Mouse (Mus musculus) lung, postnatal 0 days (tissue): Measurements from ENCODE around the gene Vmn2r17. TPM values are rescaled to one million over a fixed set of nuclear protein-coding genes. Genes with fewer than 3 reads are reported as not detected.

ENCODE experiments used
- ATAC-seq: fragments of 200-750 bp; cut with Nextera tagmentation; 2 replicates; pipeline ENCODE4 v1.8.0; 2017; ENCODE audit warnings: moderate library complexity
- DNase-seq: peaks from one replicate; pipeline ENCODE4 v3.0.0-alpha.2; 2016; ENCODE audit warnings: low spot score
- H3K27ac ChIP-seq: fragments of 300-500 bp; sonication (generic); 2 replicates; pipeline ENCODE4 v1.5.1; 2014; ENCODE audit warnings: antibody characterized with exemption, mild to moderate bottlenecking, low read length, mixed read lengths
- H3K27me3 ChIP-seq: fragments of 300-500 bp; sonication (generic); replicated peaks from 2 replicates; pipeline ENCODE4 v1.6.1; 2014; ENCODE audit warnings: low read length, mixed read lengths; ENCODE audit not compliant: insufficient read depth
- H3K36me3 ChIP-seq: fragments of 300-500 bp; sonication (generic); 2 replicates; pipeline ENCODE4 v1.6.1; 2014; ENCODE audit warnings: low read length, mixed read lengths; ENCODE audit not compliant: insufficient read depth
- H3K4me1 ChIP-seq: fragments of 300-500 bp; sonication (generic); 2 replicates; pipeline ENCODE4 v1.6.1; 2014; ENCODE audit warnings: antibody characterized with exemption, low read depth, low read length, mixed read lengths; ENCODE audit not compliant: insufficient read depth
- H3K4me2 ChIP-seq: fragments of 300-500 bp; sonication (generic); replicated peaks from 2 replicates; pipeline ENCODE4 v1.6.1; 2014; ENCODE audit warnings: low read depth, mild to moderate bottlenecking, low read length, moderate library complexity, mixed read lengths
- H3K4me3 ChIP-seq: fragments of 300-500 bp; sonication (generic); 2 replicates; pipeline ENCODE4 v1.5.1; 2014; ENCODE audit warnings: low read depth, low read length
- H3K9ac ChIP-seq: fragments of 300-500 bp; sonication (generic); replicated peaks from 2 replicates; pipeline ENCODE4 v1.6.1; 2014; ENCODE audit warnings: low read depth, mild to moderate bottlenecking
- H3K9me3 ChIP-seq: fragments of 300-500 bp; sonication (generic); 2 replicates; pipeline ENCODE4 v1.6.1; 2016; ENCODE audit warnings: low read length, mixed read lengths
- CTCF ChIP-seq: IDR thresholded peaks from 2 replicates; pipeline ENCODE4 v1.5.1; 2016; ENCODE audit warnings: antibody characterized with exemption, mild to moderate bottlenecking
- EP300 ChIP-seq: IDR thresholded peaks from 2 replicates; pipeline ENCODE4 v1.6.1; 2016; ENCODE audit warnings: antibody characterized with exemption, mild to moderate bottlenecking, control low read depth
- WGBS: fragments of 180-500 bp; shearing (Covaris S2); extraction: QIAGEN DNeasy Blood & Tissue Kit; methylation state at CpG from one replicate; pipeline ENCODE4 v1.1.7; 2014; 5-methylcytosine and 5-hydroxymethylcytosine counted together
- polyA plus RNA-seq: library from polyadenylated mRNA; unstranded; fragments of >200 nt; fragmentation: Nextera tagmentation; extraction: Ambion mirVana; gene quantifications from 2 replicates; pipeline ENCODE4 v1.2.1, GENCODE M21; 2015

Vmn2r17 gene
- not detected in 2 replicates for polyA plus RNA-seq

DNA sequence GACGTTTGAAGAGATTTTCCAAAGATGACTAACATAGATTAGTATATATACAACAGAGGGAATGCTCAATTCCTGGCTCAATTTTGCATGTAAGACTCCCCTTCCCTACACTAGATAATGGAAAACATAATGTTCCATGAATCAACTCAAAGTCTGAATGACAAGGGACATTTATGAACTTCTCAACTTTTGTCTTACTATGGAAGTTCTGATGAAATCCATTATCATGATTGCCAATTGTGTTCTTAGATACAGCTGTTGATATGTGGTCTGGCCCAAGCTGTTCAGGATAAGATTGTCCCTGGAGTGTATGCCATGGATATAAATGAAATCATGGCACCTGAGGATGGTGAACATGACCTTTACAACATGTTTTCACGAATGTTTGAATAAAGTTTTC is at the start of gene Vmn2r17:
Vmn2r17 (plus strand) TSS at position 301 of the 400 bp plus-strand sequence.
- H3K9me3 ChIP-seq = no peaks in the 10 kb centered on the region
- no peak within 1 kb of the TSS for H3K27ac ChIP-seq
- ATAC-seq (no peak), DNase-seq (no peak)
- TF ChIP-seq EP300 = no peak
- no peak for TF ChIP-seq CTCF
- H3K4me1 ChIP-seq = no peaks in the 10 kb centered on the region
- no peak within 1 kb of the TSS for H3K4me2 ChIP-seq
- no peak within 1 kb of the TSS for H3K4me3 ChIP-seq
- H3K36me3 ChIP-seq = no peaks in the 10 kb centered on the region
- H3K27me3 ChIP-seq = no peaks in the 10 kb centered on the region
- no peak within 1 kb of the TSS for H3K9ac ChIP-seq
- WGBS = 38% methylated on average over 2 of the region's 2 CpGs

DNA sequence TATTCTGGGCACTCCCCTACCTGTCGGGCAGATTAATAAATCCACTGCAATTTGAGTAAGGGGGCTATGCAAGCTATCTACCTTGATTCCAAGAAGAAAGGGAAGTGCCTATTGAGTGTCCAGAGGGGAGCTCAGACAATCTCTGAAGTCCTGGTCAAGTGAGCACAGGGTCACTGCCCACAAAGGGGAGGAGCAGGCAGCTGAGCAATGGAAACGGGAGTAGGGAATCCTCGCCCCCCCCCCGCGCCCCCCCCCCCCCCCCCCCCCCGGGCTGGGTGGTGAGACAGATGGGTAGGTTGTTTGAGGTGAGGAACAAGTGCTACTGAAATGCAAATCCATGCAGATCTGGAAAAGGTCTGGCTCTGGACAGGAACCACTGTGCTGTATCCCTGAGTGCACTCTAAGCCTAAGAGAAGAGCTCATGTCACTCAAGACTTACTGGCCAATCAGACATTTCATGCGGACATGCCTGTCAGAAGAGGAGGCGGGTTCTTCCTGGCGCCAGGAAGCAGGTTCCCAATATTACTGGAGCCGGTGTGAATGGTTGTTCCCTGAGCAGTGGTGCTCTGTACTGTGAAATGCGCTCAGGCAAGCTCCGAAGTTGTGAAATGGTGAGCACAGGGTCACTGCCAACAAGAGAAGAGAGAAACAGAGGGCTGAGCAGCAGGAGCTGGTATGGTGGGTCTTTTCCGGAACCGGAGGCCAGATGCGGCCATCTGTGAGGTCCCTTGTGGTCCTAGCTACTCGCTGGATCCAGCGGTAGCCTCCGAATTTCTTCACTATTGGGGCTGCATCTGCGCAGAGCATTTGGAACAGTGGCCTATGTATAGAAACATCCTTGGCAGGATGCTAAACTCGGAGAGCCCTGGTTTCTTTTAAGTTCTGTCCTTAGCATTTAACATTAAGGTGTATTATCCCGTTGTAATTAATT is 47.4 kb downstream of the Vmn2r17 start:
- Histone ChIP-seq H3K27me3 (no peaks in the 10 kb centered on the region), H3K36me3 (no peaks in the 10 kb centered on the region), H3K27ac (no peak overlapping the region), H3K4me2 (peak overlapping the region; percentile 27; the same call in 1 of the 2 replicates), H3K9me3 (no peaks in the 10 kb centered on the region), H3K4me3 (no peak overlapping the region), H3K4me1 (no peaks in the 10 kb centered on the region), H3K9ac (no peak overlapping the region)
- no peak for TF ChIP-seq EP300
- no peak for TF ChIP-seq CTCF
- ATAC-seq = peak; percentile 53
- DNase-seq = peak; percentile 45
- WGBS = 21% methylated on average over 20 of the region's 21 CpGs

DNA sequence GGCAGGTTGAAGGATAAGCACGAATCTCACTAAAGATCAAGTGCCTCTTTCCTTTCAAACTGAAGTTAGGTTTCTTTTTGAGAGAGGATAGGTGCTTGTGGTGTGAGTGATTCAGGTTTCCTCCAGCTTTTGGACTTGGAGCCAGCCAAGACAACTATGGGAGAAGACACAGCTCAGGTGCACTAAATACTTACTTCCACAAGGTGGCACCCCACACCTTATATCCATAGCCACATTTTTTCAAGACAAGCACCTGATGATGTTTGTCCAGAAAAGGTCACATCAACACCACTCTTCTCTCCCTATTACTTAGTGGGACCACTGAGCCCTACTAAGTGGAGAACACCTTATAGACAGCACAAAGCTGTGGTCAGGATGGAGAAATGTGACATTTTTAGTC is 87.2 kb downstream of the Vmn2r17 start:
- no peaks in the 10 kb centered on the region for H3K4me1 ChIP-seq
- H3K36me3 ChIP-seq = no peaks in the 10 kb centered on the region
- no peak overlapping the region for H3K27ac ChIP-seq
- no peak overlapping the region for H3K4me3 ChIP-seq
- H3K27me3 ChIP-seq = no peaks in the 10 kb centered on the region
- DNase-seq (peak; percentile 16), ATAC-seq (no peak)
- no peaks in the 10 kb centered on the region for H3K9me3 ChIP-seq
- TF ChIP-seq CTCF (peak; percentile 60), EP300 (no peak)
- WGBS = 8% methylated on average over 1 of the region's 1 CpGs
- no peak overlapping the region for H3K4me2 ChIP-seq
- no peak overlapping the region for H3K9ac ChIP-seq

Other genes with a start within 250 kb of the Vmn2r17 start
- gene Vmn2r13, start 227.5 kb upstream of the Vmn2r17 start, polyA plus RNA-seq = not detected in 2 replicates
- not detected in 2 replicates for gene Vmn2r14, start 195.0 kb upstream of the Vmn2r17 start, polyA plus RNA-seq
- not detected in 2 replicates for gene Vmn2r15, start 122.0 kb upstream of the Vmn2r17 start, polyA plus RNA-seq
- gene Vmn2r16, start 89.5 kb upstream of the Vmn2r17 start, polyA plus RNA-seq = not detected in 2 replicates
- gene Crlf2, start 139.3 kb downstream of the Vmn2r17 start, polyA plus RNA-seq = 28.6 and 34.4 TPM in 2 replicates